Mouse (Mus musculus) embryonic facial prominence, embryonic 12.5 days (tissue): ENCODE measurements around the gene Rasgrf2. TPM values are rescaled to one million over a fixed set of nuclear protein-coding genes. Genes with fewer than 3 reads are reported as not detected.

Experiments used
- ATAC-seq: fragments of 200-750 bp; cut with Nextera tagmentation; 2 replicates; pipeline ENCODE4 v1.8.0; 2017; ENCODE audit not compliant: insufficient number of reproducible peaks, insufficient read depth, low FRiP score, low TSS enrichment
- H3K27ac ChIP-seq: fragments of 300-500 bp; sonication (generic); 2 replicates; pipeline ENCODE4 v1.5.1; 2016; ENCODE audit warnings: mild to moderate bottlenecking
- H3K27me3 ChIP-seq: fragments of 300-500 bp; sonication (generic); 2 replicates; pipeline ENCODE4 v1.6.1; 2016; ENCODE audit warnings: mild to moderate bottlenecking, moderate library complexity
- H3K36me3 ChIP-seq: fragments of 300-500 bp; sonication (generic); 2 replicates; pipeline ENCODE4 v1.6.1; 2016; ENCODE audit warnings: mild to moderate bottlenecking
- H3K4me1 ChIP-seq: fragments of 300-500 bp; sonication (generic); 2 replicates; pipeline ENCODE4 v1.6.1; 2016
- H3K4me2 ChIP-seq: fragments of 300-500 bp; sonication (generic); replicated peaks from 2 replicates; pipeline ENCODE4 v1.6.1; 2016; ENCODE audit warnings: mild to moderate bottlenecking, moderate library complexity
- H3K4me3 ChIP-seq: fragments of 300-500 bp; sonication (generic); 2 replicates; pipeline ENCODE4 v1.5.1; 2016; ENCODE audit warnings: mild to moderate bottlenecking
- H3K9ac ChIP-seq: fragments of 300-500 bp; sonication (generic); 2 replicates; pipeline ENCODE4 v1.6.1; 2016; ENCODE audit warnings: mild to moderate bottlenecking, moderate library complexity
- H3K9me3 ChIP-seq: fragments of 300-500 bp; sonication (generic); 2 replicates; pipeline ENCODE4 v1.6.1; 2016; ENCODE audit warnings: mild to moderate bottlenecking, moderate library complexity
- WGBS: fragments of 180-500 bp; shearing (Covaris S2); methylation state at CpG from one replicate; pipeline ENCODE4 v1.1.7; 2016; 5-methylcytosine and 5-hydroxymethylcytosine counted together
- polyA plus RNA-seq: library from polyadenylated mRNA; unstranded; fragments of >200 nt; fragmentation: Nextera tagmentation; extraction: Ambion mirVana; gene quantifications from 2 replicates; pipeline ENCODE4 v1.2.1, GENCODE M21; 2016

The Rasgrf2 gene
- polyA plus RNA-seq, 1 experiment from 2014 or later = 0.49 TPM

DNA sequence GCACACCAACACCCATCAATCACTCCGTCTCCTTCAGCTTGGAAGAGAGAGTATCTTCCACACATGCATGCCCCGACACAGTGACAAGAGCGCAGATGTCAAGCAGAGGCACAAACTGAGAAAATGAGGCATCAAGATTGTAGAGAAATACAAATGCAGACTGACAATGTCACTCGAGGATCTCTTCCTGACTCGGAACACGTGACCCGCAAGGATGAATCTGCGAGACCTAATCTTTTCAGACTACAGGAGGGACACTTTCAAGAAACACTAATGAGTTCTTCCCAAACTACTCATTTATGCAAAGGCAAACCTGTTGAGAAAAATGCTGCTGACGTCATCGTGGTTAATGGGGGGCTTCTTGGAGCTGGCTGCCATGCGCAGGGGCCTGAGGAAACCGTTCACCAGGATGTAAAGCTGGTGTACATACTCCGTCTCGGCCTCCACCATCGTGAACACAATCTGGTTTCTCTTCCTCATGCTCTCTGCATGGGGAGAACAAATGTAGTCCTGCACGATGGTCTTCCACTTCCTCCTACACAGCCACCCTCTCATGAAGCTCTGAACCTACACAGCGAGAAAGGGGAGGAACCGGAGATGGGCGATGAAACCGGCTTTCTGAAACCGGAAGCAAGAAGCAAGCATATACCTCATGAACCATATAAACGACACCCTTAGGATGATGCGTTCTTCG lies 100.9 kb downstream of the Rasgrf2 start:
- no peak for ATAC-seq
- Histone ChIP-seq H3K9ac (no peak overlapping the region), H3K4me3 (no peak overlapping the region), H3K4me2 (no peak overlapping the region), H3K36me3 (no peaks in the 10 kb centered on the region), H3K4me1 (no peaks in the 10 kb centered on the region), H3K9me3 (no peaks in the 10 kb centered on the region), H3K27me3 (no peaks in the 10 kb centered on the region), H3K27ac (no peak overlapping the region)
- 90% methylated on average over 24 of the region's 24 CpGs for WGBS

- H3K4me2 ChIP-seq = no peak overlapping the region
- H3K27me3 ChIP-seq = no peaks in the 10 kb centered on the region
- ATAC-seq = no peak
- no peaks in the 10 kb centered on the region for H3K4me1 ChIP-seq
- H3K9me3 ChIP-seq = no peaks in the 10 kb centered on the region
- no peak overlapping the region for H3K27ac ChIP-seq
- no peak overlapping the region for H3K9ac ChIP-seq
- H3K4me3 ChIP-seq = no peak overlapping the region
- 69% methylated on average over 2 of the region's 3 CpGs for WGBS
- H3K36me3 ChIP-seq = no peaks in the 10 kb centered on the region
These were observed 101.8 kb downstream of the Rasgrf2 start for GRCm38 (mm10) chr13:92029666-92030065.

- WGBS = 73% methylated on average over 5 of the region's 5 CpGs
- H3K27ac ChIP-seq = no peak overlapping the region
These were observed 103.5 kb downstream of the Rasgrf2 start for GRCm38 (mm10) chr13:92027951-92028350.

DNA sequence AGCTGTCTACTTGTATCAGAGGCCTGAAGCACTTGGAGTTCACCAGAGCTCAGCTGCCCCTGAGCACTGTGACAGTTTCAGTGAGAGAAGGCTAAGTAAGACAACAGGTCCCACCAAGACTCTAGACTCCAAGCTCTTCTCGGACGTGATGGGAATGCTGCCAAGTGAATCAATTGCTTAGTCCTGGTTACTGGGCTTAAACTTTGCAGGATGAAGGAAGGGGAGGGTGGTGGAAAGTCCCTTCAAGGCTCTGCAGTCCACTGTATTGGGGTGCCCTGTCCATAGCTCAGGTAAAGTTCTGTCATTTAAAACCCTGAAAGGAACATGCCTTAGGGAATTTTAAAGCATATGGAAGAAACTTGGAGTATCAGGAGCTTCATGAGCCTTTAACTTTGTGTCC lies 104.8 kb downstream of the Rasgrf2 start:
- H3K9ac ChIP-seq = no peak overlapping the region
- H3K36me3 ChIP-seq = no peaks in the 10 kb centered on the region
- H3K27ac ChIP-seq = no peak overlapping the region
- no peak for ATAC-seq
- WGBS = 76% methylated on average over 2 of the region's 2 CpGs
- no peaks in the 10 kb centered on the region for H3K4me1 ChIP-seq
- H3K4me2 ChIP-seq = no peak overlapping the region
- no peak overlapping the region for H3K4me3 ChIP-seq
- no peaks in the 10 kb centered on the region for H3K27me3 ChIP-seq
- H3K9me3 ChIP-seq = no peaks in the 10 kb centered on the region

More at GRCm38 (mm10) chr13:92027951-92028350, 103.5 kb downstream of the Rasgrf2 start:
- H3K27me3 ChIP-seq = no peaks in the 10 kb centered on the region
- H3K4me1 ChIP-seq = no peaks in the 10 kb centered on the region
- no peak overlapping the region for H3K4me2 ChIP-seq
- H3K4me3 ChIP-seq = no peak overlapping the region
- H3K9me3 ChIP-seq = no peaks in the 10 kb centered on the region
- no peak overlapping the region for H3K9ac ChIP-seq
- H3K36me3 ChIP-seq = no peaks in the 10 kb centered on the region
- no peak for ATAC-seq

GRCm38 (mm10) chr13:92025124-92025523 lies 106.3 kb downstream of the Rasgrf2 start:
- no peak for ATAC-seq
- H3K9ac ChIP-seq = no peak overlapping the region
- H3K27me3 ChIP-seq = no peaks in the 10 kb centered on the region
- H3K36me3 ChIP-seq = no peaks in the 10 kb centered on the region
- 93% methylated on average over 3 of the region's 3 CpGs for WGBS
- no peaks in the 10 kb centered on the region for H3K4me1 ChIP-seq
- no peak overlapping the region for H3K4me3 ChIP-seq
- H3K27ac ChIP-seq = no peak overlapping the region
- H3K9me3 ChIP-seq = no peaks in the 10 kb centered on the region
- no peak overlapping the region for H3K4me2 ChIP-seq

DNA sequence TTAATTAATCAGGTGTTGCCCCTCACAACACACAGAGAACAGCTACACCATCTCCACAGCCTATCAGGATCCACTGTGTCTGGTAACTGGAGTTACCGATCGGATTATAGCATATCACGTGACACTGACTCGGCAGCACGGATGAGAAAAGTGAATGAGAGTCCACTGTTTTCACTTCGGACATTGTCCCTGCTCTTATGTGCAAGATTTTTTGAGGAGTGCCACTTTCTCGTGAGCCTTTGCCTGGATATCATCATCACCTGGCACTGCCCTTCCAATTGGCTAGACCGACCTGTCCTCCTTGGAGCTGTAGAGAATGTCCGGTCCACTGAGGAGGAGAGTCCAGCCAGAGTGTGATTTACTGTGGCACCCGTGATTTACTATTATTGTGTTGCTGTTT lies 109.3 kb downstream of the Rasgrf2 start:
- Histone ChIP-seq H3K9me3 (no peaks in the 10 kb centered on the region), H3K4me2 (no peak overlapping the region), H3K27me3 (no peaks in the 10 kb centered on the region), H3K27ac (no peak overlapping the region), H3K9ac (no peak overlapping the region), H3K4me3 (no peak overlapping the region), H3K36me3 (no peaks in the 10 kb centered on the region), H3K4me1 (no peaks in the 10 kb centered on the region)
- ATAC-seq = no peak
- 85% methylated on average over 10 of the region's 10 CpGs for WGBS

GRCm38 (mm10) chr13:91996929-91997328 lies 134.5 kb downstream of the Rasgrf2 start:
- Histone ChIP-seq H3K4me1 (no peaks in the 10 kb centered on the region), H3K27ac (no peak overlapping the region), H3K9ac (no peak overlapping the region), H3K4me3 (no peak overlapping the region), H3K4me2 (no peak overlapping the region), H3K9me3 (no peaks in the 10 kb centered on the region), H3K36me3 (no peaks in the 10 kb centered on the region), H3K27me3 (no peaks in the 10 kb centered on the region)
- WGBS = 85% methylated on average over 3 of the region's 3 CpGs
- no peak for ATAC-seq

GRCm38 (mm10) chr13:91991412-91991811 lies 140.0 kb downstream of the Rasgrf2 start:
- ATAC-seq = no peak
- Histone ChIP-seq H3K4me2 (no peak overlapping the region), H3K9me3 (no peaks in the 10 kb centered on the region), H3K36me3 (no peaks in the 10 kb centered on the region), H3K4me3 (no peak overlapping the region), H3K27ac (no peak overlapping the region), H3K27me3 (no peaks in the 10 kb centered on the region), H3K9ac (no peak overlapping the region), H3K4me1 (no peaks in the 10 kb centered on the region)
- WGBS = 80% methylated on average over 2 of the region's 2 CpGs

GRCm38 (mm10) chr13:91990709-91991284 lies 140.7 kb downstream of the Rasgrf2 start:
- WGBS = 71% methylated on average over 6 of the region's 6 CpGs
- Histone ChIP-seq H3K4me2 (no peak overlapping the region), H3K27me3 (no peaks in the 10 kb centered on the region), H3K9ac (no peak overlapping the region), H3K27ac (no peak overlapping the region), H3K4me3 (no peak overlapping the region), H3K36me3 (no peaks in the 10 kb centered on the region), H3K4me1 (no peaks in the 10 kb centered on the region), H3K9me3 (no peaks in the 10 kb centered on the region)
- no peak for ATAC-seq

GRCm38 (mm10) chr13:91988378-91988777 lies 143.1 kb downstream of the Rasgrf2 start:
- Histone ChIP-seq H3K4me3 (no peak overlapping the region), H3K27ac (no peak overlapping the region), H3K9ac (no peak overlapping the region), H3K4me1 (no peaks in the 10 kb centered on the region), H3K36me3 (no peaks in the 10 kb centered on the region), H3K9me3 (no peaks in the 10 kb centered on the region), H3K27me3 (no peaks in the 10 kb centered on the region), H3K4me2 (no peak overlapping the region)
- no peak for ATAC-seq
- 87% methylated on average over 7 of the region's 7 CpGs for WGBS

DNA sequence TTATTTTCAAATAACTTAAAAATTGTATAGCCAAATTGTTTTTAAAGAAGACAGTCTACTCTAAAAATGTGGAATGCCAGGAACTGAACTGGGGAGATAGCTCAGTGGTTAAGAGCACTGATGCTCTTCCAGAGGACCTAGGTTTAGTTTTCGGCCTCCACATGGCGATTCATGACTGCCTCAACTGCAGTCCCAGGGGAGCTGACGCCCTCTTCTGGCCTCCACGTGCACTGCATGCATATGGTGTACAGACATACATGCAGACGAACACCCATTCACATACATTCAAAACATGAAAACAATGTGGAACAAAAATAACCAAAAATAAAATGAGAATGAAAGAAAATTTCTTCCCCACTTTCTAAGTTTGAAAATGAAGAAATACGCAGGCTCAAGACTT lies 144.5 kb downstream of the Rasgrf2 start:
- no peaks in the 10 kb centered on the region for H3K27me3 ChIP-seq
- WGBS = 90% methylated on average over 6 of the region's 6 CpGs
- H3K27ac ChIP-seq = no peak overlapping the region
- no peak overlapping the region for H3K4me2 ChIP-seq
- no peak overlapping the region for H3K9ac ChIP-seq
- no peaks in the 10 kb centered on the region for H3K4me1 ChIP-seq
- H3K9me3 ChIP-seq = no peaks in the 10 kb centered on the region
- H3K4me3 ChIP-seq = no peak overlapping the region
- H3K36me3 ChIP-seq = no peaks in the 10 kb centered on the region
- ATAC-seq = no peak

- Histone ChIP-seq H3K36me3 (no peaks in the 10 kb centered on the region), H3K9ac (no peak overlapping the region), H3K4me3 (no peak overlapping the region), H3K4me2 (no peak overlapping the region), H3K27me3 (no peaks in the 10 kb centered on the region), H3K9me3 (no peaks in the 10 kb centered on the region), H3K4me1 (no peaks in the 10 kb centered on the region), H3K27ac (no peak overlapping the region)
- ATAC-seq = no peak
- WGBS = 58% methylated on average over 7 of the region's 7 CpGs
These were observed 145.4 kb downstream of the Rasgrf2 start for GRCm38 (mm10) chr13:91985915-91986589.
